Comparison of ENCODE assay signal across 15 mouse cellular contexts in genomic region chr1:129956625-129957024, GRCm38 (mm10).
DNase-seq lines count a peak whose midpoint lies in the region; ATAC-seq lines count a peak whose summit lies in the region.
"Had no signal": no experiment of that assay in that cellular context is flagged by ENCODE, and none has a peak within 500 bp of the region (broad histone marks: within the 10 kb centered on the region; RNA-seq: fewer than 3 reads in every experiment).

No protein-coding gene starts in this region.

- H3K9ac ChIP-seq in liver, embryonic 12.5 days: peak overlapping the region; percentile 48; the same call in 1 of the 2 replicates
- no peak overlapping the region for H3K9ac ChIP-seq in forebrain, embryonic 12.5 days
- H3K9ac ChIP-seq: forebrain, embryonic 13.5 days; hindbrain, embryonic 15.5 days; neural tube, embryonic 13.5 days had no signal

- no peaks in the 10 kb centered on the region for H3K27me3 ChIP-seq in erythroblast, embryonic 14.5 days (ENCODE audit: control insufficient read depth)
- H3K27me3 ChIP-seq in liver, embryonic 12.5 days (replicated peaks): no peaks in the 10 kb centered on the region
- no peaks in the 10 kb centered on the region for H3K27me3 ChIP-seq in forebrain, embryonic 12.5 days
- H3K27me3 ChIP-seq: forebrain, embryonic 13.5 days; hindbrain, embryonic 15.5 days; neural tube, embryonic 13.5 days had no signal

- ATAC-seq in liver, embryonic 12.5 days: peak; percentile 93
- ATAC-seq in forebrain, embryonic 12.5 days (ENCODE audit: low FRiP score): no peak
- ATAC-seq: forebrain, embryonic 13.5 days had no signal

- whole genome bisulfite sequencing in liver, embryonic 12.5 days (ENCODE audit: insufficient replicate concordance): 21% methylated on average over 4 of the region's 4 CpGs
- WGBS in forebrain, embryonic 12.5 days: 61% methylated on average over 4 of the region's 4 CpGs

- peaks cover 54% of the 10 kb centered on the region for H3K4me1 ChIP-seq in erythroblast, embryonic 14.5 days (ENCODE audit: control insufficient read depth)
- peaks cover 47% of the 10 kb centered on the region for H3K4me1 ChIP-seq in liver, embryonic 12.5 days
- peaks cover 12% of the 10 kb centered on the region; the same call in 1 of the 2 replicates for H3K4me1 ChIP-seq in forebrain, embryonic 12.5 days
- H3K4me1 ChIP-seq: hindbrain, embryonic 15.5 days; neural tube, embryonic 13.5 days had no signal

- H3K4me3 ChIP-seq in erythroblast, embryonic 14.5 days (replicated peaks): peak overlapping the region; percentile 30
- H3K4me3 ChIP-seq in liver, embryonic 12.5 days: peak overlapping the region; percentile 10; the same call in 1 of the 2 replicates
- H3K4me3 ChIP-seq in forebrain, embryonic 12.5 days (replicated peaks): no peak overlapping the region
- H3K4me3 ChIP-seq: forebrain, embryonic 13.5 days; hindbrain, embryonic 15.5 days; neural tube, embryonic 13.5 days had no signal

- H3K9me3 ChIP-seq in erythroblast, embryonic 14.5 days (ENCODE audit: control insufficient read depth, low read length): no peaks in the 10 kb centered on the region
- H3K9me3 ChIP-seq in liver, embryonic 12.5 days (replicated peaks): no peaks in the 10 kb centered on the region
- H3K9me3 ChIP-seq in forebrain, embryonic 12.5 days: no peaks in the 10 kb centered on the region
- H3K9me3 ChIP-seq: forebrain, embryonic 13.5 days; hindbrain, embryonic 15.5 days; neural tube, embryonic 13.5 days had no signal

- peak; percentile 32 for DNase-seq in c-Kit-negative CD71-positive TER-119-positive erythroid progenitor cells, embryonic 14.5 days (ENCODE audit: low read depth, low spot score)
- peak; percentile 3 to 43 for DNase-seq in spleen, postnatal 36 days (ENCODE audit: low spot score in 2 of 2)
- no peak for DNase-seq in heart, adult 9 months (ENCODE audit: low spot score in 2 of 2)
- DNase-seq in adrenal gland, adult 18-20 months (ENCODE audit: low spot score in 2 of 2): no peak
- DNase-seq: cerebellum, postnatal 25 days; heart, adult 11 months; lung, postnatal 4 days; right cerebral cortex, adult 18-20 months; thymus, postnatal 4 days had no signal

- H3K27ac ChIP-seq in liver, embryonic 12.5 days: peak overlapping the region; percentile 89
- H3K27ac ChIP-seq in forebrain, embryonic 12.5 days: no peak overlapping the region
- H3K27ac ChIP-seq: forebrain, embryonic 13.5 days; hindbrain, embryonic 15.5 days; neural tube, embryonic 13.5 days had no signal

- H3K36me3 ChIP-seq in erythroblast, embryonic 14.5 days (ENCODE audit: control insufficient read depth): no peaks in the 10 kb centered on the region
- H3K36me3 ChIP-seq in liver, embryonic 12.5 days: no peaks in the 10 kb centered on the region
- no peaks in the 10 kb centered on the region for H3K36me3 ChIP-seq in forebrain, embryonic 12.5 days (replicated peaks)
- H3K36me3 ChIP-seq: hindbrain, embryonic 15.5 days; neural tube, embryonic 13.5 days had no signal

- peak overlapping the region; percentile 58 for H3K4me2 ChIP-seq in liver, embryonic 12.5 days
- no peak overlapping the region for H3K4me2 ChIP-seq in forebrain, embryonic 12.5 days
- H3K4me2 ChIP-seq: forebrain, embryonic 13.5 days; hindbrain, embryonic 15.5 days; neural tube, embryonic 13.5 days had no signal

Comparison
In these comparisons a context has a peak if more than half of its experiments do, and no peak if none do; other contexts are left out.
1. DNase-seq: peak in c-Kit-negative CD71-positive TER-119-positive erythroid progenitor cells, embryonic 14.5 days (single experiment) and spleen, postnatal 36 days (2 of 2); none in heart, adult 9 months (0 of 2) and adrenal gland, adult 18-20 months (0 of 2).